Mouse (Mus musculus): Measurements from ENCODE around the gene Glis1. TPM values are rescaled to one million over a fixed set of nuclear protein-coding genes. Genes with fewer than 3 reads are reported as not detected.

Glis1 gene
- total and polyA plus RNA-seq, 2 experiments from 2014 or later = 1.4 to 2.1 TPM

- no peak for TF ChIP-seq CTCF (IDR thresholded peaks at IDR 0.05)
- Histone ChIP-seq H3K27me3 (ENCODE audit: insufficient read depth, low read length) (no peaks in the 10 kb centered on the region), H3K27ac (ENCODE audit: low read depth, low read length) (no peak overlapping the region), H3K4me3 (ENCODE audit: low read depth, low read length) (no peak overlapping the region), H3K4me2 (ENCODE audit: low read depth, low read length, poor library complexity, severe bottlenecking) (no peak overlapping the region), H3K36me3 (ENCODE audit: insufficient read depth, low read length) (no peaks in the 10 kb centered on the region), H3K9me3 (ENCODE audit: low read length) (no peaks in the 10 kb centered on the region), H3K9ac (replicated peaks; ENCODE audit: low read length, poor library complexity, severe bottlenecking) (no peak overlapping the region), H3K4me1 (ENCODE audit: insufficient read depth, low read length) (no peaks in the 10 kb centered on the region)
- WGBS = 68% methylated on average over 11 of the region's 11 CpGs
- ATAC-seq (ENCODE audit: low FRiP score) = no peak
- DNase-seq (ENCODE audit: low spot score) = no peak
These were observed 89.3 kb downstream of the Glis1 start for GRCm38 (mm10) chr4:107523607-107524151.

DNA sequence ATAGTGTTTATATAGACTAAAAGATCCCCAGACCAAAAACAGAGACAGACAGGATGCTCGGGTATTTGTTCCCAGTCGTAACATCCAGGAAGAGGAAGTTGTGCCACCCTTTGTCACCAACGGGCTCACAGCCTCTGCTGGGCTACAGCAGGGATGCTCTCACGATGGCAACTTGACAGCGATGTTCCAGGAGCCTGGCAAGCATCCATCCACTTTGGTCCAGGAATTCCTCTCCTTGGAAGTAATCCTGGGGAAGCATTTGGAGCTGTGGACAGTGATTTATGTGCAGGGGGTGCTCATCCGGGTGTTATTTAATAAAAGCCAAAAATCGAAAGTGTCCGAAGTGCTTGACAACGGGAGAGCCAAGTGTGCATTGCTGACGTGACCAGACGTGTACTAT is 100.7 kb downstream of the Glis1 start:
- no peak overlapping the region for H3K4me3 ChIP-seq (ENCODE audit: low read depth, low read length)
- H3K27me3 ChIP-seq (ENCODE audit: insufficient read depth, low read length) = no peaks in the 10 kb centered on the region
- H3K4me2 ChIP-seq (ENCODE audit: low read depth, low read length, poor library complexity, severe bottlenecking) = no peak overlapping the region
- WGBS = 77% methylated on average over 11 of the region's 11 CpGs
- H3K36me3 ChIP-seq (ENCODE audit: insufficient read depth, low read length) = no peaks in the 10 kb centered on the region
- ATAC-seq (ENCODE audit: low FRiP score) = no peak
- H3K9ac ChIP-seq (replicated peaks; ENCODE audit: low read length, poor library complexity, severe bottlenecking) = no peak overlapping the region
- DNase-seq (ENCODE audit: low spot score) = peak; percentile 47
- no peaks in the 10 kb centered on the region for H3K9me3 ChIP-seq (ENCODE audit: low read length)
- H3K4me1 ChIP-seq (ENCODE audit: insufficient read depth, low read length) = no peaks in the 10 kb centered on the region
- no peak overlapping the region for H3K27ac ChIP-seq (ENCODE audit: low read depth, low read length)
- no peak for TF ChIP-seq CTCF (IDR thresholded peaks at IDR 0.05)

DNA sequence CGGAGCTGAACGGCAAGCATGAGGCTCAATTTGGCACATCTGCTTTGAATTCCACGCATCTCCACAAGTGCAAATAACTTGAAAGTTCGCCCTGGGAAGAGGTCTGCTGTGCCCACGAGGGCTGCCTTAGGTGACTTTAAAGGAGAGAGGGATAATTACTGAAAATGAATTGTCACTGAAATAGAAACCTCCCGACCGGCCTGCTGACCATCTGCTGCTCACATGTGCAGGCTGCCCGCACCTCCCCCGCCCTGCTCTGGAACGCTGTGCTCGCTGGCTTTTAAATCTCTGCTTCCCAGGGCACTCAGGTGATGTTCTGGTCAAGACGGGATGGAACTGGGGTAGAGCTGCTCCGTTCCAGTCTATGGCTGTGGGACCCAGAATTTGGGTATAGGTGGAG is 103.7 kb downstream of the Glis1 start:
- Histone ChIP-seq H3K4me1 (ENCODE audit: insufficient read depth, low read length) (no peaks in the 10 kb centered on the region), H3K4me3 (ENCODE audit: low read depth, low read length) (no peak overlapping the region), H3K27ac (ENCODE audit: low read depth, low read length) (no peak overlapping the region), H3K4me2 (ENCODE audit: low read depth, low read length, poor library complexity, severe bottlenecking) (no peak overlapping the region), H3K9ac (replicated peaks; ENCODE audit: low read length, poor library complexity, severe bottlenecking) (no peak overlapping the region), H3K9me3 (ENCODE audit: low read length) (no peaks in the 10 kb centered on the region), H3K27me3 (ENCODE audit: insufficient read depth, low read length) (no peaks in the 10 kb centered on the region), H3K36me3 (ENCODE audit: insufficient read depth, low read length) (no peaks in the 10 kb centered on the region)
- TF ChIP-seq CTCF (IDR thresholded peaks at IDR 0.05) = no peak
- no peak for DNase-seq (ENCODE audit: low spot score)
- 46% methylated on average over 13 of the region's 13 CpGs for WGBS
- ATAC-seq (ENCODE audit: low FRiP score) = no peak

- H3K27me3 ChIP-seq (ENCODE audit: insufficient read depth, low read length) = no peaks in the 10 kb centered on the region
- H3K4me3 ChIP-seq (ENCODE audit: low read depth, low read length) = no peak overlapping the region
- DNase-seq (ENCODE audit: low spot score) (no peak), ATAC-seq (ENCODE audit: low FRiP score) (no peak)
- no peaks in the 10 kb centered on the region for H3K9me3 ChIP-seq (ENCODE audit: low read length)
- TF ChIP-seq CTCF (IDR thresholded peaks at IDR 0.05) = 0 out of 2 replicates have a peak, but pooled peaks have one; percentile 14
- H3K27ac ChIP-seq (ENCODE audit: low read depth, low read length) = no peak overlapping the region
- no peaks in the 10 kb centered on the region for H3K4me1 ChIP-seq (ENCODE audit: insufficient read depth, low read length)
- H3K9ac ChIP-seq (replicated peaks; ENCODE audit: low read length, poor library complexity, severe bottlenecking) = no peak overlapping the region
- no peak overlapping the region for H3K4me2 ChIP-seq (ENCODE audit: low read depth, low read length, poor library complexity, severe bottlenecking)
- WGBS = 81% methylated on average over 3 of the region's 3 CpGs
- no peaks in the 10 kb centered on the region for H3K36me3 ChIP-seq (ENCODE audit: insufficient read depth, low read length)
These were observed 104.2 kb downstream of the Glis1 start for GRCm38 (mm10) chr4:107538561-107538960.

GRCm38 (mm10) chr4:107539021-107539420 is 104.6 kb downstream of the Glis1 start:
- 71% methylated on average over 3 of the region's 3 CpGs for WGBS
- H3K4me2 ChIP-seq (ENCODE audit: low read depth, low read length, poor library complexity, severe bottlenecking) = no peak overlapping the region
- H3K4me3 ChIP-seq (ENCODE audit: low read depth, low read length) = no peak overlapping the region
- no peaks in the 10 kb centered on the region for H3K4me1 ChIP-seq (ENCODE audit: insufficient read depth, low read length)
- DNase-seq (ENCODE audit: low spot score) (no peak), ATAC-seq (ENCODE audit: low FRiP score) (no peak)
- TF ChIP-seq CTCF (IDR thresholded peaks at IDR 0.05) = no peak
- H3K36me3 ChIP-seq (ENCODE audit: insufficient read depth, low read length) = no peaks in the 10 kb centered on the region
- no peak overlapping the region for H3K9ac ChIP-seq (replicated peaks; ENCODE audit: low read length, poor library complexity, severe bottlenecking)
- H3K27ac ChIP-seq (ENCODE audit: low read depth, low read length) = no peak overlapping the region
- no peaks in the 10 kb centered on the region for H3K27me3 ChIP-seq (ENCODE audit: insufficient read depth, low read length)
- no peaks in the 10 kb centered on the region for H3K9me3 ChIP-seq (ENCODE audit: low read length)

- no peak for DNase-seq (ENCODE audit: low spot score)
- no peak overlapping the region for H3K4me2 ChIP-seq (ENCODE audit: low read depth, low read length, poor library complexity, severe bottlenecking)
- no peak overlapping the region for H3K9ac ChIP-seq (replicated peaks; ENCODE audit: low read length, poor library complexity, severe bottlenecking)
- H3K27me3 ChIP-seq (ENCODE audit: insufficient read depth, low read length) = no peaks in the 10 kb centered on the region
- no peak for ATAC-seq (ENCODE audit: low FRiP score)
- H3K9me3 ChIP-seq (ENCODE audit: low read length) = no peaks in the 10 kb centered on the region
- no peaks in the 10 kb centered on the region for H3K4me1 ChIP-seq (ENCODE audit: insufficient read depth, low read length)
- H3K36me3 ChIP-seq (ENCODE audit: insufficient read depth, low read length) = no peaks in the 10 kb centered on the region
- TF ChIP-seq CTCF (IDR thresholded peaks at IDR 0.05) = no peak
- no peak overlapping the region for H3K4me3 ChIP-seq (ENCODE audit: low read depth, low read length)
- H3K27ac ChIP-seq (ENCODE audit: low read depth, low read length) = no peak overlapping the region
- 57% methylated on average over 4 of the region's 4 CpGs for WGBS
These were observed 107.4 kb downstream of the Glis1 start for GRCm38 (mm10) chr4:107541821-107542220.
